Mouse (Mus musculus): Measurements from ENCODE around the gene Nrf1.

The Nrf1 gene

DNA sequence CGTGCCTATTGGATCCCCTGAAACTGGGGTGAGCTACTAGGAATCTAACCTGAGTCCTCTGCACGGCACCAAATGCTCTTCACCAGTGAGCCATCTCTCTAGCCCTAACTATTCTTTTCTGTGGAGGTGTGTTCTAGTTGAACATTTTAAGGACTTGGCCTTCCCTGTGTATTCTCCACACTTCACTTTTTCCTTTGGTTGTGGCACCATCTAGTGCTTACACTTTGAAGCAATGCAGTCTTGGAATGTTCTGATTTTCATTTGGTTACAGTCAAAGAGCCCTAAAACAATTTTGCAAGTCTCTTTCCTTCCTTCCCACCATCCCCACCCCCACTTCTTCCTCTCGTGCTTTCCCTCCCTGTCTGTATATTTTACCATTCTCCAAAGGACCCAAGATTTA lies 33.6 kb downstream of the Nrf1 start:
- peak; percentile 25 for DNase-seq

GRCm38 (mm10) chr6:30083307-30083706 lies 35.5 kb downstream of the Nrf1 start:
- DNase-seq: no peak

DNA sequence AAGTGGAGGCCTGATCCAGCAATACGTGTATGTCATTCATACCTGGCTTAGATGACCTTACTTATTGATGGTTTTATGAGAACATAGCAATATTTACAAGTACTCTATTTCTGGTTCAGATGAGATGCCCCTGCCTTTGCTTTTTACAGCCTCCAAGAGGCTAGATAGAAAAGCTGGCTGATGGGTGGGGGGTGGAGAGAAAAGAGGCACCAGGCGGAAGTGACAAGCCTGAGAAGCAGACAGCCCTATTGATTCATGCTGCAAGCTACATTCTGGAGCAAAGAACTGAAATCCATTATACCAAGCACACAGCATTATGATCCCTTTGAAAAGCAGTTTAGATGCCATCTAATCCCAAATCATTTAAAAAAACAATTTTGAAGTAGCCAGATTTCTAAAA lies 37.6 kb downstream of the Nrf1 start:
- DNase-seq: no peak

GRCm38 (mm10) chr6:30091221-30091620 lies 43.4 kb downstream of the Nrf1 start:
- DNase-seq: no peak

DNA sequence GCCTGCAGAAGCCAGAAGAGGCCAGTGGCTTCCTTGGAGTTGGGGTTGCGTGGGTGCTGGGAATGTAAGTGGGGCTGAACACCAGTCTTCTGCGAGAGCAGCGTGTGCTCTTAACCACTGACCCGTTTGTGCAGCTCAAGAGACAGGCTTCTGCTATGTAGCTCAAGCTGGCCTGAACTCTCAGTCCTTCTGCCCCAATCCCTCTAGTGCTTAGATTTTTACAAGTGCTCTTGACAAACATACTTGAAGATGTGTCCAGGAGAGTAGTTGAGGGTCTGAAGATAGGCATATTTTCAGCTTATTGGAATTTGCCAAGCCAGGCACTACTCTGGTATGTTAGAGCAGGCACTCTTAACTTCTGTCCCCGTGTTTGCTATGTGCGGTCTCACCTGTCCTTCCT lies 45.0 kb downstream of the Nrf1 start:
- no peak for DNase-seq

DNA sequence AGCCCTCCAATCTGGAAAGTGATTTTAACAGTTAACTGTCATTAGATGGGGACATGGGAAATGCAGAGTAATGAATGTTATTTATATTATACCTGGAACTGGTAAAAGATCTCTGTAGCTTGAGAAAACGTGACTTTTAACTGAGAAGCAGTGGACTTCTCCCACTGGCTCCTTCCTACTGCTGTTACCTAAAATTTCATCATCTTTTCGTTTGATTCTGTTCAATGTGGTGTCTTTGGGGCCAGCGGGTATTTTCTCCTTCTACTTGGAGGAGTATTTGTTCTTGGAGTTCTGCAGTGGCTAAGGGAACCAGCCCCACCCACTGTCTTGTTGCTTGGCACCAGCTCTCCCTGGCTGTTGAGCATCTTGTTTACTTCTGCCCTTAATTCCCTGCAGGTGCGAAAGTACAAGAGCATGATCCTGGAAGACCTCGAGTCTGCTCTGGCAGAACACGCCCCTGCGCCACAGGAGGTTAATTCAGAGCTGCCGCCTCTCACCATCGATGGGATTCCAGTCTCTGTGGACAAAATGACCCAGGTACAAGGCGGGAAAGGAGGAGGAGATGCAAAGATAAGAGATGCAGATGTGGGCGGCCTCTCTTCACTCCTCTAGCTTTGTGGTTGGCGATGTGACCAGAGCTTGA lies 54.1 kb downstream of the Nrf1 start:
- no peak for DNase-seq

DNA sequence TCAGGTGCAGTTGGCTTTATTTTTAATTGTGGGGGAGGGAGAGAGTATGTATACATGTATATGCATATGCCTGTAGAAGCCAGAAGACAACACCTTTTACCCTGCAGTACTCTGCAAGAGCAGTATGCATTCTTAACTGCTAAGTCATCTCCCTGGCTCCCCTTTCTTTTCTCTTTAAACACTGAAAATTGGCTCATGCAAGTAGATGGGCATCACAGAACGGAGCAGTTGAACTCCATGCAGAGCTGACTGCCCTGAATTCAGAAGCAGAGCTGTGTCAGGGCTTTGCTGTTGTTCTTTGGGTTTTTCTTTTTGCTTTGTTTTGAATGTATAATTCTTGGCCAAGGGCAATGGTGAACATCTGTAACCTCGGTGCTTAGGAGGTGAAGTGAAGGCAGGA lies 58.3 kb downstream of the Nrf1 start:
- no peak for DNase-seq

GRCm38 (mm10) chr6:30107456-30107855 lies 59.7 kb downstream of the Nrf1 start:
- no peak for DNase-seq

DNA sequence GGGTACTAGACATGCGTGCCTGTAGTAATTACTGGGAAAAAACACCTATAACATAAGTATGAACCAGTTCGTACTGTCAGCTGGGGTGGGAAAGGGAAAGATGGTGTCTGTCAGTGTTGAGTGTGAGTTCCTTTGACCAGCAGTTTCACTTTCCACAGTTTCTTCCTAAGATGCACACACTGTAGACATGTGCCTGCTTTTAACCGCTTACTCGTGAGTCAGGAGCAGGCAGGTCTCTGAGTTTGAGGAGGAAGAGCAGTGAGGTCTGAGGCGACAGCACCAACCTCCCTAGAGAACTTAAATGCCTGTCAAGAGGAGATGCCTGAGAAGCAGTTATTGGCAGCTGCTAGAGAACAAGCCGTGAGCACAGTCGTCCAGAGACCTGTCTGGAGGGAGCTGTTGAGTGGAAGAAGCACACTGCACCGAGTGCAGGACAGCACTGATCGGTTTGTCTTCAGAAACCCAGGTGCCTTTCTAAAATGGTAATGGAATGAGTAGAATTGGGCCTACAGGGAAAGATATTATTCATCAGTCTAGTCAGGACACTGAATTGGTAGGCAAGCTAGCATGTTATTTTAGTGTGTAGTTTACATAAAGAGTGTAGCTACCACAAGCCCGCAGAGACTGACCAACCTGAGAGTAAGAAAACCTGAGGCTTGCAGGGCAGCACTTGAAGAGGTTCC lies 62.2 kb downstream of the Nrf1 start:
- DNase-seq: no peak

DNA sequence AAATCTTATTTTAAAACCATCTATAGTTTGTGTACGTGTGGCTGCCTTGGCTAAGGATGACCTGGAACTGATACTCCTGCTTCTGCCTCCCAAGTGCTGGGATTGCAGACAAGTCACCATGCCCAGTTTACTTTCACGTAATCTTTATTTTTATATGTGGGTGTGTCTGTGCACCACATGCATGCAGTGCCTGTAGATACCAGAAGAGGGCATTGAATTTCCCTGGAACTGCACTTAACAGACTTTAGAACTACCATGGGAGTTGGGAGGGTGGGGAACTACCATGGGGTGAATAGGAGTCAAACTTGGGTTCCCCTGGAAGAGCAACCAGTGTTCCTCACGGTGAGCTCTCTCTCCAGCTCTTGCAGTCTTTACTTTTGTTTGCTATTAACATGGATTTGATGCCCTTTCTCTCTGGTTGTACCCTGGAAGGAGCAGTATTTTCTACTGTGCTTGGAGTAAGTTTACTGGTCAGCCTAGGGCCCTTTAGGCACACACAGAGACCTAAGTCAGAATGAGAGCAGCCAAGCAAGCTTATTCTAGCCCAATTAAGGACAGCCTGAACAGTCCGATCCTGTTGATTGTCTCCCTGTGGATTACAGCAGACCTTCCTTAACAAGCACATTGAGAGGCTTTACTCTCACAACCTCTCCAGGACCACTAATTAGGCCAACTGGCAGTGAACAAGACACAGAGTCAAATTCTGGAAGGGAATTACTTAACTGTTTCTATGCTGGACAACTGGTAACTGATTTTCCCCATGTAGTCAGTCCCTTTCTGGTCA lies 64.8 kb downstream of the Nrf1 start:
- DNase-seq: no peak

GRCm38 (mm10) chr6:30114101-30114500 lies 66.3 kb downstream of the Nrf1 start:
- DNase-seq: no peak

- DNase-seq: no peak
Measured at GRCm38 (mm10) chr6:30121152-30121551, 73.4 kb downstream of the Nrf1 start.

DNA sequence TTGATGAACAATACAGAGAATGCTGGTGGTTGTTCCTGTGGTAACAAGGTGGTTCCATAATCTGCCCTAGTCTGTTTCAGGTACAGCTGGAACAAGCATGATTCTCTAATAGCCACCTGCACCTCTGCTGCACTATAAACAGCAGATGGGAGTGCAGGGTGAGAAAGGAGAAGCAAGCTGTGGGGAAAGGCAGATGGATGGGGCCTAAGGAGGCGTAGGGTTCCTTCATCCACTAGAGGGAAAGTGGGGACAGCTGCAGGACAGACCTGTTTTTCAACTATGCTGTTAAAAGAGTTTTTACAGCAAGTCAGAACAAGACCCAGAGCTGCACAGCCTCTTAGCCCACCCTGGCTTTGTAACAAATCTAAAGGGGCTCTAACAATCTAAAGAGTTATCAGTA lies 73.8 kb downstream of the Nrf1 start:
- DNase-seq: no peak

- no peak for DNase-seq
Measured at GRCm38 (mm10) chr6:30123391-30123790, 75.6 kb downstream of the Nrf1 start.

GRCm38 (mm10) chr6:30126060-30126459 lies 78.3 kb downstream of the Nrf1 start:
- no peak for DNase-seq

- no peak for DNase-seq
Measured at GRCm38 (mm10) chr6:30126766-30127165, 79.0 kb downstream of the Nrf1 start.

- no peak for DNase-seq
Measured at GRCm38 (mm10) chr6:30132399-30132798, 84.6 kb downstream of the Nrf1 start.

- DNase-seq: no peak
Measured at GRCm38 (mm10) chr6:30135590-30135989, 87.8 kb downstream of the Nrf1 start.

DNA sequence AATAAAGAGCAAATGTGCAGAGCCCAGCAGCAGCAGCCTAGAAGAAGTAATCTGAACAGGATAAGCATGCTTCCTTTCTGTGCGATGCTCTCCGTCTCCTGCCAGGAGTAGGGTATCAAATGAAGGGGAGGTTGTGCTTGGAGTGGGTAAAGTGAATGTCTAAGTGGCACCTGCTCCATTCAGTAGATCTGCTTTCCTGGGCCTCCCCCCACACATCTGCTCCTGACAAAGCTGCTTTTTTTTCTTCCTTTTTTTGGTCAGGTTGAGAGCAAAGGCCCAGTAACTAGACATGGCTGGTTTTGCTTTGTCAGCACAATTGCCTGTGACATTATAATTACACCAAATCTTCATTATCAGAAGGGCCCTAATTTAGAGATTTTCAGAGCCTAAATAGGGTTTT lies 89.4 kb downstream of the Nrf1 start:
- no peak for DNase-seq

DNA sequence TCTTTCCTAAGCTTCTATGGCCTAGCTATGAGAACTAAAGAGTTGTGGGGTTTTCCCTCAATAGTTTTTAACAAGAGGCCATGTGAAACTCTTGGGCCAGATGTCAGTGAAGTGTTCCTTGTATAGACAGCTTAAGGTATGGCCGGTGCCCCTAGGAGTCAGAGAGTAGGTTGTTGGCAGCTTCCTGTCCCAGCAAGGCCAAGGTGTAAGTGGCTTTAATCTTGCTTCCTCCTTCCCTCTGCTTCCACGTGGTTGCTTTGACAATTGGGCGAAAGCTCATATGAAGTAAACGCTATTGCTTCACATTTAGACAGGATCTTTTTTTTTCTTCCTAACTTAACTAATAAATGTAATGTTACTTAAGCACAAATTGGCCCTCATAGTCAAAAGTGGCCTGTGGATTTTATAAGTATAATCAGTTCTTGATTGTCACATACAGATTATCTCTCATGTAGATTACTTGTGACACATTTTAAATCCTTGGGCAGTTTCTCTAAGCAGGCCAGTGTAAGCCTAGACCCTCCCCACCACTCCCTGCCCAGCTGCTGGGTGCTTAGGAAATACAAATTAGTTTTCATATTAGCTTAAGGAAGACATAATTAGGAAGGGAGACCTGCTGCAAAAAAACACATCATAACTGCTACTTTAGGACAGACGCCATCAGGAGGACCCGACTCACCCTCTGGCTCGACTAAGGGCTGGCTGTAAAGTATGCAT lies 91.7 kb downstream of the Nrf1 start:
- DNase-seq: no peak

- DNase-seq: no peak
Measured at GRCm38 (mm10) chr6:30143263-30143662, 95.5 kb downstream of the Nrf1 start.

DNA sequence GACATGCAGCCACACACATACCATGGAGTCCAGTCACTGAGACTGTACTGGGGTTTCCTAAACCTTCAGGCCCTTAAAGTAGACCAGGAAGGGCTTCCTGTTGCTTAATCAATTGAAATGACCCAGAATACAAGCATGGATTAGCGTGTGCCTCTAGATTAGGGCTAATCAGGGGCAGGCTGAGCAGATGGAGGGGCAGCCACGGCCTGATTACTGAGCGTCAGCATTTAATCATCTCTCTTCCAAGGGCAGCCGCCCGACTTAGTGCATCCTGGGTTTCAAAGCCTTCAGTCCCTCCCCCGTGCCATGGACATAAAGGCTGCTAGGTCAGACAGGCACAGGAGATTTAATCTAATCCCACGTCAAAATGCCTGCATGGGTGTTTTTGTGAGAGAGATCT lies 99.3 kb downstream of the Nrf1 start:
- DNase-seq: no peak

DNA sequence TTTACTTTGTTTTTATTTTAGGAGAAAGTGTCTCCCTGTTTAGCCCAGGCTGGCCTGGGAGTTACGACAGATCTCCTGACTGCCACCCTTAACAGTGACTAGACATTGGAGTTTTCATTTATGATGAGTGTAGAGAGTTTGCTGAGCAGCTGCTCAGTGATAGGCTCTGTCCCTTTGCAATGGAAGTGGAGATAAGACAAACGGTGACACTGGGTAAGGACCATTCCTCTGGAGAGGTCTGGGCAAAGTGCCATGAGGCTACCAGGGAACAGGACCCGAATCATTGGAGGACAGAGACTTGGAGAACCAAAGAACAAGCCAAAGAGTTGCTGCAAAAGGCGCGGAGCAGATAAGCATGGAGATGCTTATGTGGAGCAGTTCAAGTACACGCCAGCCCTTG lies 100.0 kb downstream of the Nrf1 start:
- DNase-seq: no peak

DNA sequence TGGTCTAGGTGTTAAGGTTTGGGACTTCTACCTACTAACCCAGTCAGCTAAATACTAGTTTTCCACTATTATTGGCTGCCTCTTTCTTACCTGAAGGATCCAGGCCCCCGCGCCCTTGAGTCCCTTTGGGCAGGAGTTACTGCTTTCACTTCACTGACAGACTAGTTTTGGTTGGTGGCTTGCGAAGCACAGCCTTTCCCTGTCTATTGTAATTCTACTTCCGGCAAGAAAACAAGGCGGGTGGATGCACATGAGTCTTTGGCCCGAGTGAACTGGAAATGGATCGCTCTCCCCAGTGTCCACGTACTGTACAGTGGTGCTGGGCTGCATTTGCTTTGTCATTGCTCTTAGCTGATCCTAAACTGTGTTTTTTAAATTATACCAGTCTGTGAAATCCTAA lies 102.7 kb downstream of the Nrf1 start:
- no peak for DNase-seq

Data from thymus, postnatal 14 days (tissue).